Mouse (Mus musculus) left cerebral cortex, postnatal 14 days (tissue): ENCODE results near the gene Mid1. TPM values are rescaled to one million over a fixed set of nuclear protein-coding genes. Genes with fewer than 3 reads are reported as not detected.
"Not testable (repeated sequence)": the region's sequence is repeated elsewhere in the genome, so short reads cannot be mapped to it uniquely, and the experiment has no call there.

Experiments
- DNase-seq, 2 experiments: peaks; one replicate each; pipeline ENCODE4 v3.0.0; 2021 to 2022; ENCODE audit warnings: low spot score in 2 of 2, mixed read lengths in 1 of 2
- intact Hi-C: fragments of 180-260 bp; cut with DNase I; formaldehyde crosslinking; loops from one replicate; pipeline ENCODE4 v1.15.1; 2025
- total RNA-seq, 2 experiments: library from RNA; stranded (reverse); gene quantifications; 2 replicates each; pipeline ENCODE4 v1.2.3; 2021

The Mid1 gene
- total RNA-seq, 2 experiments from 2014 or later: 13.4 to 23.2 TPM

DNA sequence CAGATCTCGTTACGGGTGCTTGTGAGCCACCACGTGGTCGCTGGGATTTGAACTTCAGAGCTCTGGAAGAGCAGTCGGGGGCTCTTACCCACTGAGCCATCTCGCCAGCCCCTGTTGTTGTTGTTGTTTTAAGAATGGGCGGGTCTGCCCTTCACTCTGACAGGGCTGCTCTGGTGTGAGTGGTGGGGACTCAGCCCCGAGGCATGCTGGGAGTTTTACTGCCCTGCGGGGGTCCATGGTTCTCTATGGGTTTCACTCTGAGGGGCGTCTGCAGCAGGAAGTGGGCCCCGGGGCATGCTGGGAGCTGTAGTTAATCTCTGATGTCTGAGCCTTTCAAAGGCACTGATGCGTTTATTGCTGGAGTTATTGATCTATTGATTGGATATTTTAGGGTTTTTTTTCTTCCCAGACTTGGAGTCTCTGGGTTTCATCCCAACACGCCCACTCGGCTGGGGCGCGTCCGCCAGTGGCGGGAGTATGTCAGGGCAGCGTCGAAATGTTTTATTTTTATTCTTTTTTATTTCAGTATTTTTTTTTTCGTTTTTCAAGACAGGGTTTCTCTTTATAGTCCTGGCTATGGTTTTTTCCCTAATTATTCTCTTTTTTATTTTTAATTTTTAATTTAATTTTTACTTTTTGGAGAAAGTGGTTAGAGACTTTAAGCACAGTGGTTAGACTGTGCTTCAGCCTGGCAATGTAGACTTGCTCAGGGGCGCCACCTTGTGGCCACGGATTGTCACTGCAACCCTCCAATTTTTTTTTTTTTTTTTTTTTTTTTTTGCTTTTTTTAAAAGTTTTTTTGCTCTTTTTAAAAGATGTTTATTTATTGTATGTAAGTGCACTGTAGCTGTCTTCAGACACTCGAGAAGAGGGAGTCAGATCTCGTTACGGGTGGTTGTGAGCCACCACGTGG lies 332.6 kb downstream of the Mid1 start:
- DNase-seq: peak in 1 of 2 experiments; percentile 77
- intact Hi-C loops: not testable (repeated sequence)

DNA sequence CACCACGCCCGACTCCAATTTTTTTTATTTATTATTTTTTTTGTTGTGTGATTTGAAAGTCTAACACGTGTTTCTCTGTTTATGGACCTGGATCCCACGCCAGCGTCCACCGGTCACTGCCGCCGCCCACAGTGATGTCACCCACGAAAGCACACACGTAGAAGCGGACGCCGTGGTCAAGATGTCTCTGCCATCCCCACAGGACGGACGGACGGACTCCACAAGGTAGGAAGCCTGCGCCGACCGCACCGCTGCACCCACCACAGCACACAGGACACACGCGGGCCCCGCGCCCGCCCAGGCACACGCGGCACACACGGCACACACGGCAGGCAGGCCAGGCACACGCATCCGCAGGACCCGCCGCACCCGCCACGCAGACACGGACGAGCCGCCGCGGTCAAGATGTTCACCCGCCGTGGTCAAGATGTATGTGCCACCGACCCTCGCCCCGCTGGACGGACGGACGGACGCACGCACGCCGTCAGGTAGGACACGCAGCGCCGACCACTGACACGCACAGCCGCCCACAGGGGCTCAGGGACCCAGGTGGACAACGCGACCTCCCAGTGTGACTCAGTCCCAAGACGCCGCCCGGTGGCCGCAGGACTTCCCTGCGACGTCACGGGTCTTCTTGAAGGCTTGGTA lies 333.7 kb downstream of the Mid1 start:
- DNase-seq, intact Hi-C loops: not testable (repeated sequence)

DNA sequence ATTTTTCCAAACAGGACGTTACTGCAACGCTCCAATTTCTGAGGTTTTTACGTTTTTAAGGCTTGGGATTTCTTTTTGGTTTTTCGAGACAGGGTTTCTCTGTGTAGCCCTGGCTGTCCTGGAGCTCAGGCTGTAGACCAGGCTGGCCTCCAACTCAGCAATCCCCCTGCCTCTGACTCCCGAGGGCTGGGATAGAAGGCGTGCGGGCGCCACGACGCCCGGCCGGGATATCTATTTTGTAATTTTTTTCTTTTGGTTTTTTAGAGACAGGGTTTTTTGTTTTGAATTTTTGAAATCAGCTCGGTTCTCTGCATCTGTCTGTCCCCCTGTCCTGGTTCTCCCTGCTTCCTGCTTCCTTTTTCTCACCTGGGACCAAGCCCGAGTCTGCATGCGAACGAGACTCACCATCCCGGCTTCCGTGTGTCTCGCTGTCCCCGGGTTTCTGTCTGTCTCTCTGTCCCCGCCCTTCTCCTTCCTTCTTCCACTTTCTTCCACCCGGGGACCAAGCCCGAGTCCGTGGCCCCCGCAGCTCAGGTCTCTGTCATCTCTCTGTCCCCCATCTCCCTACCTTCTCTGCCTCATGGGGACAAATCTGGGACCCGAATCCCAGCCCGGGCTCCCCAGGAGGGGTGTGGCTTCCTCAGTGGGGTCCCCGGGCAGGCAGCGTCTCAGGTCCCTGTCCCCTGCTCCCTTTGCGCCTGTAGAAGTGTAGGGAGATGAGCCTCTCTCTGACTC lies 334.4 kb downstream of the Mid1 start:
- not testable (repeated sequence) for DNase-seq

DNA sequence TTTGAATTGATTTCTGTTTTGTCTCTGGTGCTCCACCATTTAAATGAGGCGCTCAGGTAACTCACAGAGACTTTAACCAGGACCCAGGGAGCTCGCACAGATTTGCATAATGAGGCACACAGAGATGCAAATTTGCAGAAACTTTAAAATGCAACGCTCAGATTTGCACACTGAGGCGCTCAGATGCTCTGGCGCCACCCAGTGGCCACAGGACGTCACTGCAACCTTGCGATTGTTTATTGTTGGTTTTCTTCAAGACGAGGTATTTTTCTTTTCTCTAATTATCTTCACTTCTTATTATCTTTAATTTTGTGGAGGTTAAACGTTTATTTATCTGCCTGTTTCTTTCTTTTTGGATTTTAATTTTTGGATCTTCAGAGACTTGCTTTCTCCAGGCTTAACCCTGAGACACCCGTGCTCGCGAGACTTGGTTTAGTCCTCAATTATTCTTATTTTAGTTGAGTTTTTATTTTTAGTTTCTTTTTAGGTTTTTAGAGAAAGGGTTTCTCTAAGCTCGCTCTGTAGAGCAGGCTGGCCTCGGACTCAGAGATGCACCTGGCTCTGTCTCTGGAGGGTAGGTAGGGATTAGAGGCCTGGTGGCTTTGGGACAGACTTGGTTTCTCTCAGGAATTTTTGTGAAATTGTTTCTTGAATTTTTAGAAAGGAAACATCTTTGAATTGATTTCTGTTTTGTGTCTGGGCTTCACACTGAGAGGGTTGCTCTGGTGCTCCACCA lies 335.1 kb downstream of the Mid1 start:
- intact Hi-C loops: not testable (repeated sequence)
- DNase-seq: peak; percentile 96 to 98

More for the DNA sequence above, 334.4 kb downstream of the Mid1 start:
- intact Hi-C loops: not testable (repeated sequence)

DNA sequence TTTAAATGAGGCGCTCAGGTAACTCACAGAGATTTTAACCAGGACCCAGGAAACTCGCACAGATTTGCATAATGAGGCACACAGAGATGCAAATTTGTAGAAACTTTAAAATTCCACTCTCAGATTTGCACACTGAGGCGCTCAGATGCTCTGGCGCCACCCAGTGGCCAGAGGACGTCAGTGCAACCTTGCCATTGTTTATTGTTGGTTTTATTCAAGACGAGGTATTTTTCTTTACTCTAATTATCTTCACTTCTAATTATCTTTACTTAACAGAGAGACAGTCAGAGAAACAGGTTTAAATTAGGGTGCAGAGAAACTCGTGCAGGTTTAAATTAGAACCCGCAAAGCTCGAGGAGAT lies 335.7 kb downstream of the Mid1 start:
- intact Hi-C loops: not testable (repeated sequence)
- DNase-seq: peak; percentile 80 to 91

DNA sequence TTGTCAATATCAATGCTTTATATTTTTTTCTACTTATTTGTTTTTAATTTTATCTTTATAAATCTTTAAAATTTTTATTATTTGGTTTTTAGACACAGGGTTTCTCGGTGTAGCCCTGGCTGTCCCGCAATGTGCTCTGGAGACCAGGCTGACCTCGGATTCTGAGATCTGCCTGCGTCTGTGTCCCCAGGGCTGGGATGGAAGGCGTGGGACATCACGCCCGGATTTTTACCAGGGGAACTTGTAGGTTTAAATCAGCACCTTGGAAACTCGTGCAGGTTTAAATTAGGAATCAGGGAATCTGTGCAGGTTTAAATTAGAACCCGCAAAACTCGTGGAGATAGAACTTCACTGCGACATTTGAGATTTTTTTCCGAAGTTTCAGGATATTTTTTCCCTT lies 336.2 kb downstream of the Mid1 start:
- DNase-seq, intact Hi-C loops: not testable (repeated sequence)

DNA sequence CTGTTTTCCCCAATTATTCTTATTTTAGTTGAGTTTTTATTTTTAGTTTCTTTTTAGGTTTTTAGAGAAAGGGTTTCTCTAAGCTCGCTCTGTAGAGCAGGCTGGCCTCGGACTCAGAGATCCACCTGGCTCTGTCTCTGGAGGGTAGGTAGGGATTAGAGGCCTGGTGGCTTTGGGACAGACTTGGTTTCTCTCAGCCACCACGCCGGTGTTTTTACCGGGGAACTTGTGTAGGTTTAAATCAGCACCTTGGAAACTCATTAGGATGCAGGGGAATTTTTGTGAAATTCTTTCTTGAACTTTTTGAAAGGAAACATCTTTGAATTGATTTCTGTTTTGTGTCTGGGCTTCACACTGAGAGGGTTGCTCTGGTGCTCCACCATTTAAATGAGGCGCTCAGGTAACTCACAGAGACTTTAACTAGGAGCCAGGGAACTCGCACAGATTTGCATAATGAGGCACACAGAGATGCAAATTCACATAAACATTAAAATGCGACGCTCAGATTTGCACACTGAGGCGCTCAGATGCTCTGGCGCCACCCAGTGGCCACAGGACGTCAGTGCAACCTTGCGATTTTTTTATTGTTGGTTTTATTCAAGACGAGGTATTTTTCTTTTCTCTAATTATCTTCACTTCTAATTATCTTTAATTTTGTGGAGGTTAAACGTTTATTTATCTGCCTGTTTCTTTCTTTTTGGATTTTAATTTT lies 336.9 kb downstream of the Mid1 start:
- DNase-seq: peak; percentile 78 to 89
- intact Hi-C loops: not testable (repeated sequence)

Other genes with a start within 250 kb of the Mid1 start
- gene 4933400A11Rik, start 94.4 kb downstream of the Mid1 start, total RNA-seq: not detected